Mouse (Mus musculus): Measurements from ENCODE around the gene Nom1.
"Not testable (repeated sequence)": the region's sequence is repeated elsewhere in the genome, so short reads cannot be mapped to it uniquely, and the experiment has no call there.

The Nom1 gene

DNA sequence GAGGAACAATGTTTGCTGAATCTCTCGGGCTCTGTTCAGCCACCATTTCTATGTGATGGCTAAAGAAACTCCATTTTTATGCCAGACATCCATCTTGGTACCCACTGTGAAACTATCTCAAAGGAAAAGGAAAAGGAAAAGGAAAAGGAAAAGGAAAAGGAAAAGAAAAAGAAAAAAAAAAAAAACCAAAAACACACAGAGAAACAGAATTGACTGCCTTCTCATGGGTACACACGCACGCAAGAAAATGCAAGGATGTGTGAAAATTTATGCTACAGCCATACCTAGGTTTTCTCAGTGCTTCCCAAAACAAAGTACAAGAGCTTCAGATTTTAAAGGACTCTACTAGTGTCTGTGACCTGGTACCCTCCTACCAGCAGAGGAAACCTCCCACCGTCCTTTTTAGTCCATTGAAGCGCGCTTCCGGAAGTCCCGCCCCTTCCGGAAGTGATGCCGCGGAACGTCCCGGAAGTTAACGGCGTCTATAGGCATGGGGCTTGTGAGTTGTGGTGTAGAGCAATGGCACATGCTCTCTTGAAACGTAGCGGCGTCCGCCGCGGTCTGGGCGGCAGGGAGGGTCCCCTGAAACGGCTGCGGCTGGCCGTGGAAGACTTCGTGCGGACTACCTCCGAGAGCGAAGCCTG lies at the start of gene Nom1:
TSS of gene Nom1 (plus strand) at position 437 of the 644 bp plus-strand sequence.
- peak; percentile 91 for DNase-seq

GRCm38 (mm10) chr5:29387591-29387990 lies 46.9 kb upstream of the Nom1 start:
- no peak for DNase-seq

GRCm38 (mm10) chr5:29388181-29388943 lies 46.1 kb upstream of the Nom1 start:
- peak; percentile 59 for DNase-seq

DNA sequence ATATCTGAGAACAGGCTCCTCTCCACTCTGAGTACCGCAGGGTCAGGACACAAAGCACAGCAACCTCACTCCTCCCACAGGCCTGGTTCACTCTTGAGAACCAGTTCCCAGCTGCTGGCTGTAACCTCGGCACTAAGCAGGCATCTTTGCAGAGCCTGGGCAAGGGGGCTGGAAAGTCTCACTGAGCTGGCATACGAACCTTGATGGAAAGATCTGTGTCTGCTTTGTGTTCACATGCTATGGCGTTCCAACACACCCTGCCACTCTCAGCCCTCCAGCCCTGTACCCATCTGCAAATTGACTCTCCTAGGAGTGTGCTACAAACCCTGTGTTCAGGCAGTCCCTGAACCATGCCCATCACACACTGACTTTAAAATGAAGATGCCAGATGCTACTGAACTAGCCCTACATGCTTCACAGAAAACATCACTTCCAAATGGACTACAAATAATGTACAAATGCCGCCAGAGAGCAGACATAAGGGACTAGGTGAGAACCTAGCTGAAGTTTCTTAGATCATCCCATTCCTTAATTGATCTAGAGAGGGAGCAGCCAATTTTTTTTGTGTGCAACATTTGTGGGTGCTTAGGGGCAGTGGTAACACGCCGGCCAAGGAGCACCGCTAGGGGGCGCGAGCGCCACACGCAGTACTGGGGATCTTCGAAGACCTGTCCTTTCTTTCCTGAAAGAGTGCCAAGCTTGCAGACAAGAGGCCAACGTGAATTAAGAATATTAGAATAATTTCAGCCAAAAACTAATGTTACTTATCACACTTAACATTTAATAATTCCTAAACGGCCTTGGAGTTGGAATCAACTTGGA lies 45.3 kb upstream of the Nom1 start:
- peak; percentile 86 for DNase-seq

DNA sequence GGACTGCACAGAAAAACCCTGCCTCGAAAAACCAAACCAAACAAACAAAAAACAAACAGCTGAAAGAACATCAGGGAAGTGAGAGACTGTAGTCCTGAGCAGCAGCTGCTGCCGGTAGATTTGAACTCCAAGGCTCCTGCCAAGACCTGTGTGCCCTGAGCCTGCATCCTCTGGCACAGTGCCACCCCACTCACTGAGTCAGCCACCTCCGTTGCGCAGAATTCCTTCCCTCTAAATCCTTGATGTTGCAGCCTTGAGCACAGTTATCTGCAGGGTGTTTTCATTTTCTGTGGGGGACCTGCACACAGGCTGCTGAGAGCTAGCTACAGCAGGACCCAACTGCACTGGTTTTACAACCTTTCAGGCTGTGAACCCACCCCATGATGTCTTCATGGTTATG lies 36.0 kb upstream of the Nom1 start:
- DNase-seq = no peak

- DNase-seq = no peak
Observed at GRCm38 (mm10) chr5:29410854-29411253, 23.6 kb upstream of the Nom1 start.

GRCm38 (mm10) chr5:29413041-29413440 lies 21.4 kb upstream of the Nom1 start:
- DNase-seq = no peak

GRCm38 (mm10) chr5:29423330-29423729 lies 11.1 kb upstream of the Nom1 start:
- DNase-seq = not testable (repeated sequence)

GRCm38 (mm10) chr5:29434872-29435358 lies 451 bp downstream of the Nom1 start:
- DNase-seq = peak; percentile 47

DNA sequence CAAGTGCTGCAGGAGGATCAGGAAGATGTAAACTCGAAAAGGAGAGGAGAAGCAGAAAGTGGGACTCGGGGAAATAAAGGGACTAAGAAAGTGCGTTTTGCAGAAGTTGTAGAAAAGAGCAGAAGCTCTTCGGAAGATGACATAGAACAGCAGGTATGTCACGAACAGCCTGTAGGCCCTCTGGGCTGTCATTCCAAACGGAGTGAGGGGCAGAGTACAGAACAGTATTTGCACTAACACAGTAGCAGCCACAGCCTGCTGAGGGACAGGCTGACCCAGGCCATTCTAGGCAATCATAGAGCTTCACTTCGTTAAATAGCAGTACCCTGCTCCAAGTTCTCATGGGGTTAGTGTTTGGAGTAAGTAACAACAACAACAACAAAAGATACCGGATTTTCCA lies 1.0 kb downstream of the Nom1 start:
- no peak for DNase-seq

GRCm38 (mm10) chr5:29436728-29437127 lies 2.3 kb downstream of the Nom1 start:
- not testable (repeated sequence) for DNase-seq

DNA sequence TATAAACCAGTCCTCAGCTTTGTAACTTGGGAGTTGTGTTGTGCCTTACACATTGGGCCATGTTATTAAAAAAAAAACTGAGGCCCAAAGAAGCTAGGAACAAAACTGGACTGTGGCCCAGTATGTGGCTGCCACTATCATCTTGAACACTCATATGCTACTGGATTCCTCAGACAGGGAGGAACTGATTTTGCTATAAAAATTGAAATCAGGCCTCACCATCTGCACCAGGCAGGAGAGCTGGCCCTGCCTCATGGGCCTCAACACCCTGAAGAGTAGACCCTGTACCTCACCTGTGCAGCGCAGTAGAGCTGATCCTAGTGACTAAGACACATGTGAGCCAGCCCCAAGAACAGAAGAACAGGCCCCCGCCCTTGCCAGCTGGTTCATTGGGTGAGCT lies 10.8 kb downstream of the Nom1 start:
- DNase-seq = no peak

GRCm38 (mm10) chr5:29452352-29452751 lies 17.9 kb downstream of the Nom1 start:
- no peak for DNase-seq

GRCm38 (mm10) chr5:29456895-29457656 lies 22.6 kb downstream of the Nom1 start:
- DNase-seq = peak; percentile 18

DNA sequence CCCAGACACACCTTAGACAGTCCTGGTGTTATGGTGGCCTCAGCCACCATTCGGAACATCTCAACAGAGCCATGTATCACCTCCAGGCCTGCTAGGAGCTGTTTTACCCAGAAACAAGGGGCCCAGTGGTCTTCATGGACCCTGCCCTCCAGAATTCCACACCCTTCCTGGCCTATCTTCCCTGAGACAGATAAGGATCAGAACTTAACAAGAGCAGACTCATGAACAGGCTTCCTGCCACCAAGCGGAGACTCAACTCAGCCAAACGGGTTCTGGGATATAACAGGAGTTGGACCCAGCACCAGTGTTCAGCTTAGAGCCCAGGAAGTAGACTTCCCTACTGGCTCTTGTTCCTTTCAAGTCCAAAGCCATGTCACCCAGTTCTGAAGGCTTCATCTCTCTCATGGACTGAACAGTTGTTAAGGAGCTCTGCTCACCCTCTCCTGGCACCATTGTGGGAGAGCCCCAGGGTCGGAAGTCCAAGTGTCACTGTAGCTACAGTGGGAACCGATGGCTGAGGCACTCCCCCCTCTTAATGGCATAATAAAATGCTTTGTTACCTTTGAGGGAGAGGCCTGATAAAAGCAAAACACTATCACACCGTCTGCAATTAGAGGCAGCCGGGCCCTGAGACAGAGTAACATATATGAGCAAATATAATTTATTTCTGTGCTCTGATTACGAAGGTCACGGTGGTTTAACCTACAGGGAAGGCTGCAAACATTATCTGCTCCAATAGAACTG lies 28.7 kb downstream of the Nom1 start:
- no peak for DNase-seq

DNA sequence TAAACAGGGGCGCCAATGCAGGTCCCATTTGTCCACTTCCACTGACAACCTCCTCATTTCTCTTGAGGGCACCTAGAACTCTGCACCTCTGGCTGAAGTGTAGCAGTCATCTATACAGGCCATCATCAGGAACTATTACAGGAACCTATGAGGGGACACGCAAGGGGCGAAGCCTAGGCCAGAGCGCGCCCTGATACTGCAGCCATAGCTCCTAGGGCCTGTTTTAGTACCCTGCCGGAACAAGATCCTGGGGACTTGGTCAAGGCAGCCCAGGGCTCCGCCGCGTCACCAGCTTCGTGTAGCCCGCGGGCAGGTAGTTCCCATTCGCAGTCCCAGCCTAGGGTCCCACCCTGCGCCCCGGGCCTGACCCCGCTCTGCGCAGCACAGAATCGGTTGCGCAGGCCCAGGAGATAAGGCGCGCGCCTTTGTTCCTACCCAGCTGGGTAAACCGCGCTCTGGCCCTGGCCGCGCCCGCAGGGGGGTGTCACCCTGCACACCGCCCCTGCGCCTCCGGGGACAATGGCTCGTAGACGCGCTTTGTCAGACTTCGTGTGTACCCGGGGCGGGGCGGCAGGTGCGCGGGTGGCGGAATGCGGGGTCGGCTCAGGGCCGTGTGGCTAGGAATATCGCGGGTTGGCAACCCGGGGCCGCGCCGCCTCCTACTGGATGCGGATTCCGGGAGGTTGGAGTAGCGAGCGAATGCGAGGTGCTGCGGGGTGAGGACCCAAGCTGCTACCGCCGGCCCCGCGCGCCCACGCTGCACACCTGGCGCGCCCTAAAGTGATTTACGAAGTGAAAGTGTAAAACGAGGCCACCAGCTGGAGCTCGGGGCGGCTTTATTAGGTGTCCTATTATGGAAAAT lies 33.3 kb downstream of the Nom1 start:
- no peak for DNase-seq

GRCm38 (mm10) chr5:29468351-29469065 lies 34.0 kb downstream of the Nom1 start:
- no peak for DNase-seq

GRCm38 (mm10) chr5:29469501-29469900 lies 35.0 kb downstream of the Nom1 start:
- DNase-seq = no peak

DNA sequence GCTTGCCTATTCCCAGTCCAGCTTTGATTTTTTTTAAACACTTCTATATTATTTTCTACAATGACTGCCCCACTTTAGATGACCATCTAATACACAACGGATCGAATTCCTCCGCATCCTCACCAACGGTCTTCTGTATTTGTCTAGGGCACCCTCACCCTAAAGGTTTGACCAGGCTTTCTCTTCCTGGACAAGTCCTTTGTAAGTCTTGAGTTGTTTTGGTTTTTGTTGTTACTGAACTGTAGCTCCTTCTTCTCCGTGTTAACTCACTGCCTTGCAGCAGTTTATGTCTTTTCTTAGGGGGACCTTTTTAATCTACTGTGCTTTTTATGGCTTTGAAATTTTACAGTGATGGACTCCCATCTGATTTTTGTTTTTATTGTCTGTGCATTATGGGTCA lies 35.8 kb downstream of the Nom1 start:
- no peak for DNase-seq

GRCm38 (mm10) chr5:29470851-29471394 lies 36.5 kb downstream of the Nom1 start:
- DNase-seq = no peak
